Mouse (Mus musculus) cerebellum, adult 11 months (tissue): ENCODE data around the gene Eps8.

Experiments
- DNase-seq: peaks from one replicate; pipeline ENCODE4 v3.0.0; 2022

Gene Eps8

DNA sequence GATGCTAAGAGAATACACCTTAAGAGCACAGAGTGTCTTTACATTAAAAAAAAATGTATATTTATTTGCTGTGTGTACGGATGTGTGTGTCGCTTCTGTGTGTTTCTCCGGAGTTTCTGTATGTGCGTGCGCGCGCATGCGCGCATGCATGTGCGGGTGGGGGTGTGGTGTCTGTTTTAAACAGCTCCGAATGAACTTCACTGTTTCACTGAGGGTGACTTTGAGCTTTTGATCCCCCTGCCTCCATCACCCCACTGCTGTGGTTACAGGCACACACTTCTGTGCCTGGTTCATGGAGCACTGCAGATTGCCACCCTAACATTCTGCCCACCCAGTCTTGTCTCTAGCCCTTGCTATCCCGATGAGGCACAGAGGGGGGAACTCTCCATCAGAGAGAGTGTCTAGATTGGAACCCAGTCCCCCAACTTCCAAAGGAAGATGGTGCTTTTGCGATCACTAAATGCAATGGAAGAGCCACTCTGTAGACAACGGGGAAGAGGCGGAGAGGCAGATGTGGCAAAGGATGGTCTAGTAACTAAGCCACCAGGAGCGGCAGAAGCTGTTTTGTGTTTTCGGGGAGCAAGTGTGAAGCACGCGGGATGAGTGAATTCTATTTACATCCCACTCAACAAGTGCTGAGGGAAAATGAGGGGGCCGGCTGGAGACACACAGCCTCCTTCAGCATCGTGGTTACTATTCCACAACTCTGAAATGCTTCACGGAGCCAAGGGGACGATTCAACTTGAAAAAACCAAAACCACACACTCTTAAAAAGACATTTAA, 7.1 kb upstream of the Eps8 start:
- no peak for DNase-seq

DNA sequence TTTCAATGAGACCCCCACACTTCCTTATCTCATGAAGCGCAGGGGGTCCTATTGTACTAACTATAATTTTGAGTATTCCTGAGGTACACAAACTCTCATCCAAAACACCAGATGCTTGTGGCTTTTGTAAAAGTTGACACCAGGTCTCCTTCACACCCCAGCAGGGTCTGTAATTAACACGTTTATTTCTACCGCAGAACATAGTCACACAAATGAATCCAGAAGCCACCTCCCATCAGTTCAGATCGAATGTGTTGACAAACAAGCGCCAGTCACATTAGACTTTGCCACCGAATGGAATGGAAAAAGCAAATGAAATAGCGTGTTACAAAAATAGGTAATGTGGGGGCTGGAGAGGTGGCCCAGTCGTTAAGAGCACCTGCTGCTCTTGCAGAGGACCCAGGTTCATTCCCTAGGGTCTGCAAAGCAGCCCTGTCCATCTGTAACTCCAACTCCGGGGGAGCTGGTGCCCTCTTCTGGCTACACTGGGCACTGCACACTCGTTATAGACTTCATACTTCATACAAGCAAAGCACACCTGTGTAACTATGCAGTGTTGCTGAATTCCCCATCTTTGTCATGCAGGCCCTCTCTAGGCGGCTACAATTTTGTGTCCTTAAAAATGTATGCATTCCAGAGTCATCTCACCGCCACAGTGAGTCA, 3.9 kb upstream of the Eps8 start:
- DNase-seq, result no peak

DNA sequence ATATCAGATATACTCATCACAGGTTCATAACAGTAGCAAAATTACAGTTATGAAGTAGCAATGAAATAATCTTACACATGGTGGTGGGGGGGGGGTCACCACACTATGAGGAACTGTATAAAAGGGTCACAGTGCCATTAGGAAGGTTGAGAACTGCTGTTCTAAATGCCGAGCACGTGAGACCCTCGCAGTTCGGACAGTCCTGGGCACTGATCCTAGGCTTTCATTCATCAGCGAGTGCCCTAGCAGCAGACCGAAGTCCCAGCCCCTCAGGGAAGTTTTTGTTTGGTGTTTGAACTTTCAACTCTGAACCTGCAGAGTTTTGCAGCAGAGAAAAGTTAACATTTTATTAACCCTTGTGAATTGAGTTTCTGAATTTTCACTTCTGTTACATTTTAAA, 2.5 kb upstream of the Eps8 start:
- no peak for DNase-seq

DNA sequence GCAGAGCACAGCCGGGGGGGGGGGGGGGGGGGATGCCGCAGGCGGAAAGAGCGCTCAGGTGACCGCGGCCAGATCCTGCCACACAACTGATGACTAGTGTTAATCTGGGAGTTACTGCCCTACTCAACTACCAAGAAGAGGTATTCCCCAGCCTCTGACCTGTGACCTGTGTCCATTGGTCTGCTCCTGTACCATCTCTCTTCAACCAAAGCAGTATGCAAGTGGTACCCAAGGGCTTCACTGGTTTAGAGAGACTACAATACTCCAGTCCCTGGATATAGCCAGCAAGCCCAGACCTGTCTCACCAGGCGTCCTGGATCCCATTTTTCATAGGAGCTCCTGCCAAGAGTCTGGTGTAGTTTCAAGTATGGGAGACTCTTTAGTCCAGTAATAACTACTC, 5.1 kb downstream of the Eps8 start:
- peak; percentile 24 for DNase-seq

DNA sequence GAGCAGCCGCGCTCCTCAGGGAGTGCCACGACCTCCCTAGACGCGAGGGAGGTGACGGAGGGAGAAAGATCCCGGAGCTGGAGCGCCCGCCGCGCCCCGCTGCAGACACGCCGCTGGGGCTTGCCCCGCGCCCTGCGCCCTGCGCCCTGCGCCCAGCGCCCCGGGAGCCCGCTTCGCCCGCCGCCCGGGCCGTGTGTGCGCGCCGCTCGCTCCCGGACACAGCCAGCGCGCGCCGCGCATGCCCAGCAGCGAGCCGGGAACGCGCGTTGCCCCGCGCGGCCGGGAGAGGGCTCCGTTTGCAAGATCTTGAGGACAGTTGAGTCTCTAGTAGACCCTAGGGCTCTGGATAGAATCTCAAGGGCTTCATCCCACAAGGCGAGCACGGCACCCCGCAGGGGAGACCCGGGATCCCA, 5.6 kb downstream of the Eps8 start:
- peak; percentile 82 for DNase-seq

DNA sequence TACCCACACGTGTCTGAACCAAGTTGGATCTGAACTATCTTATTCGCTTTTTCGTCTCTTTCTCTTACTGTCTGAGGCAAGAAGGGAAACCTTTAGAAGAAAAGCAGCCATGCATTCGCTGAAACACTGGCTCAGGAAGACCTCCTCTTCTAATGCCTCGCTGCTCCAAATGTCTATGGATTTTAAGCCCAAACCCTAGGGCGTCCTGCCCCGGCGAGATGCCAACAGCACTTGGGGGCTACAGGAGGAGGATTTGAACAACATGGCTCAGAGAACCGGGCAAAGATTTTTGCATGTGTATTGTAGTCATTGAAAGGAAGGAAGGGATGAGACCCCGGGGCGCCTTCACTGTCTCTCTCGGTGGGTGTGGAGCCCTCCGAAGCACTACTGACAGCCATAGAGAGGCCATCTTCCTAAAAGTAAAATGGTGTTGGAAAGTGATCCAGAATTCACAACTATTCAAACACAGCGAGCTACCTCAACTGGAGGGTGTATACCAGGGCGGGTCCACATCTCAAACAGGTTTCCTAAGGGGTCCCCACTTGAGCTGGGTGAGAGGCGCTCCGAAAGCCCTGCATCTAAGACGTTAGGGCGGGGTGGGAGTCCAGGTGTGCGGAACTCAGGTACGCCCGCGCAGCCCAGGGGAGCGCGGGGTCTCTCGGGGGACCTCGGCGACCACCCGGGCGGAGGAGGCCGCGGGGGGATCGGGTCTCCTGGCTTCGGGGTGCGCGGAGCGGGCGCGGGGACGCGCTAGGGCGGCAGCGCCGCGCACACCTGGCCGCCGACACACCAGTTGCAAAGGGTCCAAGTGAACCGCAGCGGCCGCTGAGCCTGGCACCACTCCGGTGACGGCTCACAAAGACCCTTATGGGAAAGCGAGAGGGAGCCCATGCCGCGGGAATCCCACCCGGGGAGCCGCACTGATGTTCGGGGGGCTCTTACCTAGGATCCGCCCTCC, 6.3 kb downstream of the Eps8 start:
- DNase-seq, result peak; percentile 54

DNA sequence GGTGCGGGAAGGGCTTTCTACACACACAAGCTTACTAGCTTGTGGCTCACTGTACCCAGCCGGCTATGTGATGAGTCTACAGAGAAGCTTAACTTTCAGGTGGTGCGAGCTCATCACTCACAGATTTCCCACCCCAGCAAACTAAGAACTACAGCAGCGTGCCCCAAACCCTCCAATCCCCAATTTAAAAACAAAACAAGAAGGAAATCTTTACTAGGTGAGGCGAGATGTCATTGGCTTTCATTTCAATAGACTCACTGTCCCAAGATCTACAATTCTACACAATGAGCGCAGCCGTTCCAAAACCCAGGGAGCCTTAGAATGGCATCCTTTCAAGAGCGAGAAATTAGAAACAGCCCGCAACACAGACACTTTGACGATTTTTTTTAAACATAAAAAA, 7.0 kb downstream of the Eps8 start:
- DNase-seq, result no peak

DNA sequence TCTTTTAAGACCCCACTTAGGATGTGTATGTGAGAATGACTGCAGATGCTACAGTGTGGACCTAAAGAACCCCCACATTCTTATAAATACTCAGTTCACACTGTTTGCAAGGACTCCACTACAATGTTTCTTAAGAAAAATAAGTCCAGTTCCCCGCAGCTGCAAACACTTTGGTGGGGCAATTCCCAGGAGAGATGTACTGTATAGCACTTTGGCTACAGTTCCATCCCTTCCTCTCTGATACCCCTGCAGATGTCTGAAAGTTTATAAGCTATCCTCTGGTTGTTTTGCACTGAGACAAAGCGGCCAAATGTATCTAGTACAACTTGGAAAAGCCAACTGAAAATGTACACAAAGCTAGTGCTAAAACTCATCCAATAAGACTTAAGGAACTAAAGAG, 8.0 kb downstream of the Eps8 start:
- no peak for DNase-seq

DNA sequence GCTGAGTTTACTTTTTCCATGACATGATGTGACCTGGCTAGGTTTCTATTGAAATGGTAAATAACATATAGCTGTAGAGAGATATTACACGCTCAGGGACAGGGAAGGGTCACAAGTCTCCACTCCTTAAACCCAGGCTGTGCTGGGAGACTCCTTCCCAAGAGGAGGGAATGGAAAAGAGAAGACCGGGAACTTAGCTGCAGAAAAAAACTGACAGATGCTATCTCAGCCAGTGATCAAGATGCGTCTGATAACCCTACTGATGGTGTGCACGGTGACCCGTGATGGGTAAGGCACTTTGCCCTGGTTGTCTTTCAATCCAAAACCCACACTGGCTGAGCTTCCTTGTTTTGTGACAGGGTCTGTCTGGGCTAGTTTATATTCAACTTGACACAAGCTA, 9.8 kb downstream of the Eps8 start:
- DNase-seq, result no peak

DNA sequence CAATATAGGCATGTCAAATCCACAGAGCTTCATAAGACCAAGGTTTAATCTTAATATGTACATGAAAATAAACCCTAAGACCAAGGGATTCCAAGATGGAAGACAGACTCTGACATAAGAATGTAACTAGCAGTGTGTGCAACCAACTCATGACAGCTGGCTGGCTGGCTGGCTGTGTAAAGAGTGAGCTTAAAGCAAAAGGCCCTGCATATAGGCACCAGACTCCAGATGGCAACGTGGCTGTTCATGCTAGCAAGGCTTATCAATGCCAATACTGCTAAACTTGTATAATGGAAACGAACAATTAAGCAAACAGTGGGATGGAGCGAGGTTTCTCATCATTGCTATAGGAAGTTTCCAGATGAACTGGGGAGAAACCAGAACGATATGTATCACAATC, 10.9 kb downstream of the Eps8 start:
- DNase-seq, result no peak

DNA sequence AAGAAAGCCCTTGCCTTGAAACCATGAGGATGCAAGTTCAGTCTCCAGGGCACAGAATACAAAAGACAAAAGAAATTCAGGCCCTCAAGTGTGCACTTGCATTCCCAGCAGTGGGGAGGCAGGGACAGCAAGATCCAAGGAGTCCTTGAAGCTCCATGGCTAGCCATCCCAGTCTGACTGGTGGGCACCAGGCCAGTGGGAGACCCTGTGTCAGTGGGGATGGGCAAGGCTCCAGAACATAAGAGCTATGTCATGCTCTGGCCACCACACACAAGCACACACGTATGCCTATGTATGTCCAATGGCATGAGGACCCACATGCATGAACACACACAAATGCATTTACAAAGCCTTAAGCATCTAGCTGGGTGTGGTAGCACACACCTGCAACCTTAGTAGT, 13.0 kb downstream of the Eps8 start:
- no peak for DNase-seq

DNA sequence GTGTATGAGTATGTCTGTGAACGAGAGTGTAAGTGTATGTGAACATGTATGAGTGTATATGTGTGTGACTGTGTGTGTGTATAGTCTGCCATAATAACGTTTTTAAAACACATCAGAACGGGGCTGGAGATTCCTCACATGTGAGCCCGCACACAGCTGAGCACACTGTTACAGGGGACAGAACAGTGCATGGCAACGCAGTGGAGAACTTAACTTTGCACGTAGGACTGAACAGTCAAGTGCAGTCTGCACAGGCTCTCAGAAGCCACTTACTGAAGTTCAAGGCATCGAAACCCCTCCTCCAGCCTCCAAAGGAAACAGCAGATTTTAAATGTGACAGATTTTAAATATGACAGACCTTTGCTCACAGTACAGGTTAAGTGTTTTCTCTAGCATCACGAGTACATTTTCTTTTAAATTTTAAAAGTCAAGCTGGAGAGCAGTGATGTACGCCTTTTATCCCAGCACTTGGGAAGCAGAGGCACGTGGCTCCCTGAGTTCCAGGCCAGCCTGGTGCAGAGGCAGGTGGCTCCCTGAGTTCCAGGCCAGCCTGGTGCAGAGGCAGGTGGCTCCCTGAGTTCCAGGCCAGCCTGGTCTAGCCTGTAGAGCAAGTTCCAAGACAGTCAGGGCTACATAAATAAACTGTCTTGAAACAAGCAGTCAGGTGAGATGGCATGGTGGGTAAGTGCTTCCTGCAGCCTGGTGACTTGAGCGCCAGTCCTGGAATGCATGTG, 15.7 kb downstream of the Eps8 start:
- no peak for DNase-seq

DNA sequence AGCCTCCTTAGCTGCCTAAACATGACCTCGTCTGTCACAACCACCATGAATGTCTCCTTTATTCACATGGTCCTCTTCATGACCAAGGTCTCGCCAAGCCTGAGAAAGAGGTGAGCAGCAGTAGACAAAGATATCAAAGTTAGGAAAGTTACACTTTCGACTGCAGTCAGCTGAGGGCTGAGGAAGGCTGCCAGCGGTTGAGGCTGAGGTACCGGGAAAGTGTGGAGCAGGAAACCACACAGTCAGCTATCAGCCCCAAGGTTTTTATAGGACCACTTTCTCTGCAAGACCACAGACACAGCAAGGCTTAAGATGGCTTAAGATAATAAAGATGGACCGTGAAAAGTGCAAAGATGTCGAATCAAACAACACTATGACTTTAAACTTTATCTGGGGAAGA, 17.2 kb downstream of the Eps8 start:
- DNase-seq, result no peak

DNA sequence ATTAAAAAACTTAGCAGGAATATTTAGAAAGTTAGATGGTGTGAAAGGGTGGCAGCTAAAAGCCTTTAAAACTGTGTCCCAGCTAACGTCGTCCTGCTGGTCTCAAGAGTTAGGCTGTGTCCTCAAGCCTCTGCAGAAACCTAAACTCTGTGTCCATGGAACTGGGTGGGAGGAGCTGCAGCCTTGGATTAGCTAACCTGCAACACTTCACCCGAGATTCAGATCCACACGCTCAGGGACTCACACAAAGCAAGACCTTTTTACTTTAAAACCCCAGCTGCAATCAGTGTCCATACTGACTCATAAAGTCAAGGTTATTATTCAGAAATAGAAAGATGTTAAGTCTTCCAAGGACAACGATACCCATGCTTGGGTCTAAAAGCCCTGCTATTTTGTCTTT, 18.5 kb downstream of the Eps8 start:
- DNase-seq, result no peak

DNA sequence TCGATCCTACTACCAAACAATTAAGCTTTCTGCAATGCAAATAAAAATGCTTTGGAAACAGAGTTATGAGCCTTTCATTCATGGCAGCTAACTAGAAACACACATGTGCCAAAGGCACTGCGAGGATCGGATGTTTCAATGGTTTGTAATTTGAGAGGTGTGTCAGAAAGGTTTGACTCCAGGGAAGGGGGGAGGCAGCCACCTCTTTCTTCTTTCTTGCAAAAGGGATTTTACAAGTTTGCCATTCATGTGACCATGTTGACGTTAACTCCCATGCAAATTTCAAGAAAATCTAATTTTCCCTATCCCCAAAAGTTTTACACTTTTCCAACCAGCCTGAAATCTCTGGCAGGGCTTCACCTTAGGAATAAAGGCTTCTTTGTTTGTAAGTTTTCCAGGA, 21.1 kb downstream of the Eps8 start:
- DNase-seq, result no peak

DNA sequence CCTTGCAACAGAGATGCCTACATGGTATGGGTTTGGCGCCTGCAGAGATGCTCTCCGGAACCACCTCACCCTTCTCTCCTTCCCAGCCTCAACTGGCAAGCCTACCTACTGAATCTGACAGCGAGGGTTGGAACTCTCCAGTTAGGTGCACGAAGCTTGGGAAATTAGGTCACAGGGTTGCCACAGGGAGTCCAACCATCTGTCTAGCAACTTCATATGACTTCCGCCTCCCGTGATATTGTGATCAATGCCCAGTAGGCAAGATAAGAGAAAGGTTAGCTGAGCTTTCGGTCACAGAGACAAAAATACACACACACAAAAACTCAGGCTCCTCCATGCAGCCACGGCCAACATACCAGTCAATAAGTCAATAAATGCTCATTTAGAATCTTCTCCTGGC, 21.6 kb downstream of the Eps8 start:
- peak; percentile 71 for DNase-seq

DNA sequence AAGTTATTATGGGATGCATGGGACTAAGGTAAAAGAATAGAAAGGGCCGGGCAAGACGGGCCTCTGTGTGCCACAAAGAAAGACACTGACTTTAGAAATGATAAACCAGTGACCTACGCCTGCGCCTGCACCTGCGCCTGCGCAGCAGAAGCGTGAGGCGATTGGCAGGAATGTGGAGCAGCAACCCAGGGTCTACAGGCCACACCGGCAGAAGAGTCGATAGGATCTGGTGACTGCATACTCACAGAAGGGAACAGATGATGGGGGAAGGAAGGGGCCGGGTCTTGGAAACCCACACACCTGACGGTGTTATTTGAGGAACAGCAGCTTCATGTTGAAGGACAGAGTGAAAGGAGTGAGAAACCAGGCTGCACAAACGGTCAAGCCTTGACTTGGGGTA, 24.3 kb downstream of the Eps8 start:
- DNase-seq, result no peak

DNA sequence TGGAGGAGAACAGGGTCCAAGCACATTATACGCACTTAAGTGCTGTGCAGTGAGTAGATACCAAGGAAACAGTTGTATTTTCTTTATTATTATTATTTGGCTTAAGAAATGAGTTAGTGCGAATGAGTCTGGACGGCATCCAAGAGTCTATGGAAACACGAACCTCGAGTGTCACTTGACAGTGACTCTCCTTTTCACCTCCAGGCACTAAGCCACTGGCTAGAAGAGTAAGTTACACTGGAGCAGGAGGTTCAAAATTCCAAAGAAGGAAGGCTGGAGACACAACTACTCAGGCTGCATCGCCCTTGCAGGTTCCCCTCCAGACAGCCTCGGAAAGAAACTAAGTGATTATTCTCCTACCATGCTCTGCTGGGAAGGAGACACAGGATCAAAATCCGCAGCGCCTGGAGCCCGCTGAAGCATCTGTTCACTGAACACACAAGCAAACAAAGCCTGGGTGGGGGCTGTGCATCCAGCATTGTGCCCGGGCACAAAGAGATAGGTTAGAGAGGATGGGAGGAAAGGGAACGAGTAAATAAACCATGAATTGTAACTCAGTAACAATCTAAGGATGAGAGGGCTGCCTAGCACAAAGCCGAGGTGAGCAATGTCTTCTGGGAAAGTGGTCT, 25.0 kb downstream of the Eps8 start:
- no peak for DNase-seq

DNA sequence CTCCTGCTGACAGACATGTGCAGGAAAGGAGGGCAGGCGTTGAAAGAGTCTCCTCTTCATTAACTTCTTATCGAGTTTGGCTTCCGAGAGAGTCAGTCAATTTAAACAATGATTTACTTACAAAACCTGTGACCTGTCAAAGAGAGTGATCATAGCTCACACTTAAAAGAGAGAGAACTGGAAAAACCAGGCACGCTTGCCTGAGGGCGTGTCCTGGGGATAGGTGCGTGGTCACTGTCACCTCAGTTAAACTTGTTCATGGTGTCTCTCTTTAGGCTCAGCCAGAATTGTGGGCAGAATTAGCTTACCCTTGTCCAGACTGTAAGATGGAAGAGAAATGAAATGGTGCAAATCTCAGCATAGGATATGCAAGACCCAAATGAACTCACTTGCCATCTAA, 26.0 kb downstream of the Eps8 start:
- no peak for DNase-seq

DNA sequence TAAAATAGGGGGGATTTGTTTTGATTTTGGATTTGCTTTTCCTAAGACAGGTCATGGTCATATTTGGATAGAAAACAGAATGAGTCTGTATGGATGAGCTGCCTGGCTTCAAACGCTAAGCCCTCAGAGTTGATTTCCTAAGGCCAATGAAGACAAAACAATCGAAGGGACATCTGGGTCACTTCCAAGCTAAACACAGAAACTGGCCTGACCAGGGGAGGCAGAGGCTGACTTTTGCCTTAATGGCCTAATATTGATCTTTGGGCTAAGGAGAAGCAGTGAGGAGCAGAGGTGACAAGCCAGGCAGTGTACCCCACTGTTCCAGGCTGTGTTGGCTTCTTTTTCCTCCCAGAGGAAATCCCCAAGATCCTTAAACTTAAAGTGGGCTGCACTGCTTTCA, 33.7 kb downstream of the Eps8 start:
- no peak for DNase-seq

DNA sequence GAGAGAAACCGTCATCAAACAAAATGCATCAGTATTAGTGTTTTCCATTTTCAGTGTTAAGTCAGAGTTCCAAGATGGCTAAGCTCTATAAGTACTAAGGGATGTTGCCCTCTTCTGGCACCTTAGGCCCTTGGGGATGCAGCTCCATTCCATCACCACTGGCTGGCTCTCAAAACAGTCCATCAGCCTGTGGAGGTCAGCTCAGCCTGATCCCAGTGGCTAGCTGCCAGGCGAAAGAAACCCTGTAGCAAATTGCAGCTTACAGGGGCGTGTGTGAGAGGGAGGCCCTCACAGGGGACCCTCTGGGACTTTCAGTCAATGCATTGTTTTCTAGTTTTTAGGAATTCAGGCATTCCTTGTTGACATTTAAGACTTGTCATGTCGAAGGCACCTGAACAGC, 40.8 kb downstream of the Eps8 start:
- DNase-seq, result no peak

DNA sequence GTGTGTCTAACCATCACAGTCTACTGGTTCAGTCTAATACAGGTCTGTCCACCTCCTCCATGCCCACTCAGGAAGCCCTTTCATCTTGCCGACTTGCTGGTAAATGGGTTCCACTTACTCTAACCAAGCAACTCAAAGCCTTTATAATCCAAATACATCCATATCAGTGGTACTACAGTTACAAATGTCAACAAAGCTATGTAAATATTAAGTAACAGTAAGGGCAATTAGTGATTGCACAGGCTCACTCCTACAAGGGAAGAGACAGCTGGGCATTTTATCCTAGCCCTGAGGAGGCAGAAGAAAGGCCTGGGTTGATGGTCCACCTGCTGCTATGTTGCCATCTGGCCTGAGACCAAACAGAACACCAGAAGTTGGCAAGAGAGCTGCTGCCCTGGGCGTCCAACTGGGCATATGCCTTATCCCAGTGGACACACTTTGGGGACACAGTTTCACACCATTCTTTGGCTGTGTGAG, 42.6 kb downstream of the Eps8 start:
- peak; percentile 90 for DNase-seq
